Mouse (Mus musculus) liver, embryonic 14.5 days (tissue): ENCODE data around the gene Fam92b.

Source experiments
- CTCF ChIP-seq: IDR thresholded peaks from 2 replicates; pipeline ENCODE4 v1.5.1; 2016; ENCODE audit warnings: antibody characterized with exemption, low read depth, control low read depth
- EP300 ChIP-seq: IDR thresholded peaks from 2 replicates; pipeline ENCODE4 v1.6.1; 2016; ENCODE audit warnings: antibody characterized with exemption, low read depth

- no peak for TF ChIP-seq CTCF
- TF ChIP-seq EP300, result no peak
These were observed 8.1 kb downstream of the Fam92b start for GRCm38 (mm10) chr8:120169119-120169518.
